Mouse (Mus musculus) erythroid progenitor cell, adult 5-6 weeks (primary cell): Measurements from ENCODE around the gene Tnfrsf21. TPM values are rescaled to one million over a fixed set of nuclear protein-coding genes. Genes with fewer than 3 reads are reported as not detected.

ENCODE experiments used
- ATAC-seq: replicated peaks from 2 replicates; pipeline ENCODE4 v1.8.0; 2016; ENCODE audit warnings: moderate number of reproducible peaks, mild to moderate bottlenecking, moderate TSS enrichment, inconsistent platforms; ENCODE audit not compliant: poor library complexity, low FRiP score, severe bottlenecking
- total RNA-seq, 2 experiments: library from RNA; stranded (forward) in 1 of 2; stranded (reverse) in 1 of 2; fragments of 150-400 nt in 1 of 2; fragments of 186-747, 209-891 nt in 1 of 2; gene quantifications; 2 replicates each; pipeline versions ENCODE4 v1.2.3 to v1.2.4; 2015 to 2017; ENCODE audit warnings: low replicate concordance in 2 of 2

The Tnfrsf21 gene
- total RNA-seq, 2 experiments from 2014 or later: 11.0 to 17.6 TPM

DNA sequence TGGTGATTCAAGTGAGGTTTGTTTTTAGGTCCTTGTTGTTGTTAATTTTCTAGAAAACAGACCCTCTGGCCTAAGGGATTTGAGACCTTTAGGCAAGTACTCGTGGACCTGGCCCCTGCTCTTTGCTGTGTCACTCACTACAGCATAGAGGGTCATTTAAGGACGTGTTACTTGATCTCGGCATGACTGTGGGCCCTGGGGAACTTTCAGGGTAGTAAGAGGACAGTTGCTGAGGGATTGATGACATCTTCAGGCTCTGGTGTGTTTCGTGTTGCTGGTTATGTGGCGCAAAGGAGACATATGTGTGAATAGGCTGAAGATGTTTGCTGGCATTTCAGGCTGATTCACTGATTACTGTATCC is 56.4 kb downstream of the Tnfrsf21 start:
- ATAC-seq: no peak

- no peak for ATAC-seq
Measured at GRCm38 (mm10) chr17:43074391-43074790, 58.0 kb downstream of the Tnfrsf21 start.

DNA sequence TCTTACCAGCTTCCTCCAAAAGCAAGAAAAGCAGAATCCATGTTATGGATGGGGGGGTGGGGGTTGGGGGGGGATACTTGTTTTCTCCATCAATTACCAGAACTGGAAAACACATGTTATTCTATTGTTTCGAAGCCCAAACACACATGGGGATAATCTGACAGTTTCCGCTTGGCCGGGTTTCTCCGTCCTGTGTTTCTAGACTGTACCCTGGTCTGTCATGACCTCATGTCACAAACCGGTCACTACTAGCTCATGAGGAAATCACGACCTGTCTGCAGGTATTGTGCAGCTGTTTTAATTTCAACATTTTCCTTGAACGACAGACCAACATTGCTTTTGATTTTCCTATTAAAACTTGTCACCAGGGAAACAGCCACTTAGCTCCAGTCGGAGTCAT is 58.7 kb downstream of the Tnfrsf21 start:
- ATAC-seq: no peak

GRCm38 (mm10) chr17:43075937-43076336 is 59.6 kb downstream of the Tnfrsf21 start:
- ATAC-seq: no peak

DNA sequence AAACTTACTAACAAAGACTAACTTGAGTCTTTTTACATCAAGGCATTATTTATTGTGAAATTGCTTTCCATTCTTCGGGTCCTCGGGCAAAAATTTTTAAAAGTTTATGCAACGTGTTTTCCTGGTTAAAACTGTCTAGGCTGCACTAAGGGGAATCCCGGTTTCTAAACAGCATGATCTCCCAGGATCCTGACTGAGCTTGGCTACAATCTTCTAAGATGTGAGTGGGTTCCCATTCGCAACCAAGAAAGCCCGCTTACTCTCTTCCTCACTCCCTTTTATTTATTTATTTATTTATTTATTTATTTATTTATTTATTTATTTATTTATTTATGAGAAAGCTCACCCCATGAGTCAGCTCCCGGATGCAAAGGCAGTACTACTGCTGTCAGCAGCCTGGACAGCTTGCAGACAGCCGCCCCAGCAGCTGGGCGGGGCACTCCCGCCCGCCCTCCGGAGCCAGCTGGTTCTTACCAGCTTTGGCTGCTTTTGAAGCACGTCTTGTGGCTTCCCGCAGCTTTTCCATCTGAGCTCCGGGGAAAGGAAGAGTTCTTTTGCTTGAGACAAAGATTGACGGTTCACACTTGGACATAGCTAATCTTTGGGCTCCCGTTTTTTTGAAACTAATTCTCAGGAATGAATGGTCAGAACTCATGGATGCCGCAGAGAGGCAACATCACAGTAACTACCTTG is 60.6 kb downstream of the Tnfrsf21 start:
- ATAC-seq: peak; percentile 85

DNA sequence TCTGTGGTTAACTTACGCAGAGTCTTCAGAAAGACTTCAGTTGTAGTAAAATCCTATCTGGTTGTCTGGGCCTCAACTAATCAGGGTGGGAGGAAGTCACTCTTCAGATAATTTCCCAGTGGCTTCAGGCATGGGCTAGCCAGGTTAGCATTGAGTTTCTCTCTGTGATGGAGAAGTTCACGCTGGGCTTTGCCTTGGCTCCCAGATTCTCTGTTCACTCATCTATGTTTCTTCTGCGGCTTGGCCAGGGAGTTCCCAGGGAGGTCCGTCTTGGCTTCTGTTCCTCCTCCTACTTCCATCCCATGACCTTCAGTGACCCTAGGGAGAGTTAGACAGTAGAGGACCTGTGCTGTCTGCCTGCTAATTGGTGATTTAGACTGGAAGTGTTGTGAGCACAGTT is 61.2 kb downstream of the Tnfrsf21 start:
- ATAC-seq: peak; percentile 51; the same call in 1 of the 2 replicates

DNA sequence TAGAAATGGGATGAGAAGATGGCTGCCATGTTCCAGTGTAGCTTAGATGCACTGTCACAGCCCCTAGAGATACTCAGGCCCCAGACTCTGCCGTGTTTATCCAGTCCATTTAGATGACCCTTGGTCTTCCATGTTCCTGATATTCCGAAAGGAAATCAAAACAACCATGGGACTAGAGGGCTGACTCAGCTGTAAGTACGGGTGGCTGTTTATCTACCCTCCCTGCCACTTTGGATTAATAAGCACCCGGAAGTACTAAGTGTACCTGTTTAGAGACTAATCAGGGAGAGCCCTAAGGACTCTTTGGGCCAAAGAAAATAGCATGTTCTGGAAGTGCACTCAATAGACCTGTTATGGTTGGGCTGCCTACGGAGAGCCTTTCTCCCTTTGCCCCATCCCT is 64.9 kb downstream of the Tnfrsf21 start:
- no peak for ATAC-seq

GRCm38 (mm10) chr17:43089496-43089895 is 73.1 kb downstream of the Tnfrsf21 start:
- no peak for ATAC-seq

DNA sequence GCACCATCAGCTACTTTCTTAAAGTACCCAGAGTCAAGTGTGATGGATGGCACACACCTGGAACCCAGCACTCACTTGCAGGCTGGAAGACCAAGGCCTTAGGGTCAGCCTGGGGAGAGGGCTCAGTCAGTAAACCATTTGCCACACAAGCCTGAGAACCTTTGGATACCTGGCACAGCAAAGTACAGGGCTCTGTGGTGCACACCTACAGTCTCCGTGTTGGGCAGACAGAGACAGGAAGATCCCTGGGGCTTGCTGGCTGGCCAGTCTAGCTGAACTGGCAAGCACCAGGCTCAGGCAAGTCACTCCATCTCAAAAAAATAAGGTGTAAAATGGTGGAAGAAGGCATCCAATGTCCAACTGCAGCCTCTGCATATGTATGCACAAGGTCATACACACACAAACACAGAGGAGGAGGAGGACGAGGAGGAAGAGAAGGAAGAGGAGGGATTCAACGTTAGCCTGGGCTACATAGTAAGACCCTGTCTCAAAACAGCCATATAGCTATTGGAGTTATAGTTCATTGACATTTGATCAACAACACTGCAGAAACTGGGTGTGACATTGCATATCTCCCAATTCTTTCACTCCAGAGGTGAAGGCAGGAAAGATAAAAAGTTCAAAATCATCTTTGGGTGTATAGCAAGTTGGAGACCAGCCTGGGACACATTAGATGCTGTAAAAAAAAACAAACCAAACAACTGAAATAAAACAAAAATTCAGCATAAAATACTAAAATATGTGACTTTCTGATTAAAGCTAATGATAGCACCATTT is 74.8 kb downstream of the Tnfrsf21 start:
- ATAC-seq: peak; percentile 83

DNA sequence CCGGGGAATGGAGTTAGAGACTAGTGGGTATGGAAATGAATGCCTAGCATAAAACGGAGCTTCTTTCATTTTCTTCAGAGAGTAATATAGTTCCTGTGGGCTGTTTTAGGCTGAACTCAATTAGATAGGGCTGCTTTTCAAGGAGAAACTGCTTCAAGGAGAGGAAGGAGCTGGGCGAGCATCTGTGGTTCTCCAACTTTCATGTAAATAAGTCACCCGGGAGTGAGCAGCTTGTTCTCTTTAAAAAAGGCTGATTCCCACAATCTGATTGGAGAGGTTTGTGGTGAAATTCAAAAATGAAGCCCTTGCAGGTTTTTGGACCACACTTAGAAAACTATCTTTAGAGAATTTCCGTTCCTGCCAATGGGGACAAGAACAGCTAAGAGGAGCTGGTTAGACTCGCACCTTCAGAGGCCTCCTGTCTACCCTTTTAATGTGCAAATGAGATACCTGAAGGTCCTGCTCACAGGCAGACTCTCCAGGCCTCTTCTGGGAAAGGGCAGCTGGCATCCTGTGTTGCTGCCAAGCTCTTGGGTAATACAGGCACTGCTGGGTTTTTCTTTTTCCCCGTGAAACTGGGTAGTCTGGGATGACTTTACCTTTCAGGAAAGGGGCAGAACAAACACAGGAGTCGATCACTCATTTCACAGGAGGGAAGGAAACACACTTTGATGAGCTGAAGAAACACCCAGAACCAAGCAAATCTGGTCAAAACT is 76.1 kb downstream of the Tnfrsf21 start:
- ATAC-seq: no peak

- 0 out of 2 replicates have a peak, but pooled peaks have one; percentile 31 for ATAC-seq
Measured at GRCm38 (mm10) chr17:43094285-43094684, 77.9 kb downstream of the Tnfrsf21 start.

DNA sequence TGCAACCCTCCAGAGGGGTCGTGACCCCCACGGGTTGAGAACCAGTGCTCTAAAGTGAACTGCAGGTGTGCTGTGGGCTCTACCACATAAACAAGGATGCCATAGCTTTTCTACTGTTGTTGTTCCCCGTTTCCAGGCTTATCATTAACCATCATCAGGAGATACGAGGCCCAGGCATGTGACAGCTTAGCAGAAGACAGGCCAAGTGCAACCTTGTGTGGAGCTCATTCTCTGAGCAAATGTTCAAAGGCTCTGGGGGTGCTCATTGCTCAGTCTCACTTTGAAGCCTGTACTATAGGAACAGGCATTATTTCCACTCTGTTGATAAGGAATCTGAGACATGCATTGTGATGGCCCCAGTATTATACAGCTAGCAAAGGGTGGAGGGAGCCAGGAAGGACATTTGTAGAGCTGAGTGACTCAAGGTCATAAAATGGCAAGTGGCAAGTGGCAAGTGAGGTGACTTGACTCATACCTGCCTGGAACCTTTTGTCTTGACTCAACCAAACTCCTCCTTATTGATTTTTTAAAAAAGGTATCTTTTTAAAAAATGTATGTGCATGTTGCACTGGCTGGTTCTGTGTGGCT is 80.8 kb downstream of the Tnfrsf21 start:
- 0 out of 2 replicates have a peak, but pooled peaks have one; percentile 42 for ATAC-seq

DNA sequence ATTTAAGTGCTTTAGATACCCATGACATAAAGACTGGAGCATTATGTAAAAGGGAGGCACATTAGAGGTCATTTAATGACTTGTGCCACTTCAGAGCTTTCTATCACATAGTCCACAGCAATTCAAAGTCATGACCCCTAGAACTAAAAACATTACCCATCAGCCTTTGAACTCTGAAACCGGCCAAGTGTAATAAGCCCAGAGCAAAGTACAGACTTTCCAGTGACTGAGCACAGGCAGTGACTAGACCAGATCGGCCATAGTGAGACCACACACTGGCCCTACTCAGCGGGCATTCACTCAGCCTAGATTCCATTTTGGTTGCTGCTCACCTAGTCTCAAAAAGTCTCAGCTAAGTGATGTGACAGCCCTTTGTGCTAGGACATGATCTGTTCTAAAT is 89.8 kb downstream of the Tnfrsf21 start:
- no peak for ATAC-seq

DNA sequence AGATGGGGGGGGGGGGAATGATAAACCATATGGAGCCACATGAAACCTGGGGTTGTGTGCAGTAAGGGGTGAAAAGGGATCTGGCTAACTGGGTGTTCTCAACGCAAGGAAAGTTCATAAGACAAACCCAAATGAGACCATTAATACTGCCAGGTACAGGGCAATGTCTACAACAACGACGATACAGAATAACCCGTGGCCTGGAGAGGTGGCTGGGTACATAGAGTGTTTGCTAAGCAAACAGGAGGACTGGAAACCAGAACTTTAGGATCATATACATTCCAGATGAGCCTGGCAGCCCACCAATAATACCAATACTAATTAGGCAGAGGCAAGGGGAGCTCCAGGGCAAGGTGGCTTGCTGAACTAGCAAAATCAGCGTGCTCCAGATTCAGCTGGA is 91.0 kb downstream of the Tnfrsf21 start:
- no peak for ATAC-seq

- ATAC-seq: no peak
Measured at GRCm38 (mm10) chr17:43109501-43109900, 93.1 kb downstream of the Tnfrsf21 start.

- no peak for ATAC-seq
Measured at GRCm38 (mm10) chr17:43110168-43110885, 94.0 kb downstream of the Tnfrsf21 start.

- no peak for ATAC-seq
Measured at GRCm38 (mm10) chr17:43113391-43113984, 97.1 kb downstream of the Tnfrsf21 start.

GRCm38 (mm10) chr17:43114086-43114581 is 97.8 kb downstream of the Tnfrsf21 start:
- ATAC-seq: no peak

DNA sequence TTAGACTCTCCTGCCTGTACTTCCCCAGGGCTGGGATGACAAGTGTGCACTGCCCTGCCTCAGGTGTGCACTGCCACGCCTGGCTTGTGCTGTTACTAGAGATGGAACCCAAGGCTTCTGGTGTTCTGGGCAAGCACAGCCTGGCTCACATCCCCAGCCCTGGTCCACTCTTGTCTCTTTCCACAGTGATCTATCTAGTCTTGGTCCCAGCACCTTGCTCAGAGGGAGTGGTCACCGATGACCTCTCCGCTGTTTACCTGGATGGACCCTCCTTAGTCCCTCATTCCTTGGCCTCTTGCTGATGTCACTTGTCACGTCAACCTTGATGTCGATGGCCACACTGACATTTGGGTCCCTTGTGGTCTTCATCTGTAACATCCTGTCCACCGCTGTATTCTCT is 98.6 kb downstream of the Tnfrsf21 start:
- no peak for ATAC-seq
